Mouse (Mus musculus) erythroblast, adult 5-6 weeks (primary cell): ENCODE results near the gene Nectin4. TPM values are rescaled to one million over a fixed set of nuclear protein-coding genes. Genes with fewer than 3 reads are reported as not detected.
"Not testable (repeated sequence)": the region's sequence is repeated elsewhere in the genome, so short reads cannot be mapped to it uniquely, and the experiment has no call there.

Experiments used
- ATAC-seq: replicated peaks from 2 replicates; pipeline ENCODE4 v1.8.0; 2016; ENCODE audit warnings: moderate number of reproducible peaks, mild to moderate bottlenecking, moderate TSS enrichment, inconsistent platforms; ENCODE audit not compliant: poor library complexity, low FRiP score, severe bottlenecking
- total RNA-seq, 2 experiments: library from RNA; stranded (forward) in 1 of 2; stranded (reverse) in 1 of 2; fragments of 150-400 nt in 1 of 2; fragments of 200-764, 138-1000 nt in 1 of 2; gene quantifications; 2 replicates each; pipeline versions ENCODE4 v1.2.3 to v1.2.4; 2015 to 2017; ENCODE audit warnings: low replicate concordance in 2 of 2

Nectin4 gene
- total RNA-seq (2015; ENCODE audit: low replicate concordance) (not detected in 2 replicates), total RNA-seq (2017; ENCODE audit: low replicate concordance) (0.68 TPM in 1 of 2 replicates, not detected in the other)

DNA sequence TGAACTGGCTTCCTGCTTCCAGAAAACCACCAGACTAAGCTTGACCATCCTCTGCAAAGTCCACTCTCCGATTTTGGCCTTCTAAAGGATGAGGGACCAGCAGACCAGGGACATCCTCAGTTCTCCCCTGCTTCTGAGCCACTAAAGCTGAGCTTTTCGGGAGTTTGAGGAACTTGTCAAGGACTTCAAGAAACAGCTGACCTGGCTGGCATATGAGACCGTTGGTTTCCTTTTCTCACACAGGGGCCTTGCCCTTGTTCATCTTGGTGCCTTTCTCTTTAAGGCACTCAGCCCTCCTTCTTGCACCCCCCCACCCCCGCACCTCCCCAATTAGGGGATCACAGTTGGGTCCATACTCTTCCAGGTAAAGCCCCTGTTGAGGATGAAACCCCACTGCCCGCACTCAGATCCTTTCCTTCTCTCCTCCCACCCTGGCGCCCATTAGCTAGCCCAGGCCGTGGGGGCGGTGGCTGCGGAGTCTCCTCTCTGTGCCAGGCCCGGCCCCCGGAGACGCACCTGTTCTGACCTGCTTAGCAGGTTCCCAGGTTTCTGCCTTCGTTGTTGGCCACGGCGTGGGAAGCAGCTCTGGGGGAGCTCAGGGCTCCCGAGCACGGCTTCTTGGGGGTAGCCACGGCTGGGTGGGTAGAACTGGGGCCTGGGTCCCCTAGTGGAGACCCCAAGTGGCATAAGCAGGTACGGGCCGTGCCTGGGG is at the start of gene Nectin4:
Gene Nectin4 (plus strand): TSS at position 255 of the 712 bp plus-strand sequence.
- ATAC-seq, result no peak

GRCm38 (mm10) chr1:171320151-171320550 is 49.7 kb upstream of the Nectin4 start:
- ATAC-seq, result no peak

- ATAC-seq, result peak; percentile 78
Measured at GRCm38 (mm10) chr1:171321415-171321814, 48.5 kb upstream of the Nectin4 start.

DNA sequence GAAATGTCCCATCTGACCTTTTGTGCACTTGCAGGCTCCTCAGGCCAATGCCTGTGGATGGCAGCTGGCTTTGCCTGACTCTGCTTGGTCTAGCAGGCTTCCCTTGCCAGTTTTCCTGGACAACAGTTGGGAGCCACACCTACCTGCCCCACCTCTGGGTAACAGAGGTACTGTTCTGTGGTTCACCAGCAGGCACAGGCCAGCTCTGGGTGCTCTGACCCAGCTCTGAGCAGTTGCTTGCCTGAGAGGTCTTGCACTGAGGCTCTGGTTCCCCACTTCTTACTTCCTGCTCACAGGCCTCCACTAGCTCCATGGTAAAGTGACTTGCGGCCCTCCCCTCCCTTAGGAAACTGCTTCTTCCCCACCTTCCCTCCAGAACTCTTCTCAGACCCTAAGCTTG is 47.9 kb upstream of the Nectin4 start:
- no peak for ATAC-seq

DNA sequence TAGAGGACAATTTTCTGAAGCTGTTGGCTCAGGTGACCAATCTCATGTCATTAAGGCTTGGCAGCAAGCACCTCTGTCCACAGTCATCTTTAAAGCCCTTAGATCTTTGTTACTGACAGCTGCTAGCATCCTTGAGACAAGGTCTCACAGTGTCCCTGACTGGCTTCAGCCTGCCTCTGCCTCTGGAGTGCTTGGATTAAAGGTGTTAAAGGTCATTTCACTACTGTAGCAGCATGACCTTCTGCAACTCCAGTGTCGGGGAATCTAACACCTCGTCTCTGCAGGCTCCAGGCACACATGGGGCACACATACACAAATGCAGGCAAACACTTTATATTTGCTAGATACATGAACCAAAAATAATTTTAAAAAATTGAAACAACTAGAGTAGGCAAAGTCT is 44.3 kb upstream of the Nectin4 start:
- ATAC-seq, result no peak

GRCm38 (mm10) chr1:171326588-171326987 is 43.3 kb upstream of the Nectin4 start:
- not testable (repeated sequence) for ATAC-seq

DNA sequence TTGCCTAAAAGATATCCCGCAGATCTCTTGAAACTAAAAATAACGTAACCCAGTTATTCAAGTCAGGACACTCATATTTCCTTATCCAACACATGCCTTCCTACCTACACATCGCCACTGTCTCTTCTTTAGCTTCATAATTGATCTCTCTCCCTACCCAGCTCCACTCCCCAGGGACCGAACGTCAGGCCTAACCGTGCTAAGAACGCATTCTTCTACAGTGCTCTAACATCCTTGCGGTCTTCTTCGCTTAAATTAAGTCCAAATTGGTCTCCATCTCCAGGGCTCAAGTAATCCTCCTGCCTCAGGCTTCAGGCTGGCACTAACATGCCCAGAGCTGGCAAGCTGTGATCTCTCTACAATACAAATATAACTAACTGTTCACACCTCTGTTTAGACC is 41.7 kb upstream of the Nectin4 start:
- ATAC-seq, result peak; percentile 11; the same call in 1 of the 2 replicates

GRCm38 (mm10) chr1:171328839-171329432 is 41.0 kb upstream of the Nectin4 start, which contains the start of gene Dedd:
Dedd (plus strand) TSS chr1:171329145.
- peak; percentile 85 for ATAC-seq

DNA sequence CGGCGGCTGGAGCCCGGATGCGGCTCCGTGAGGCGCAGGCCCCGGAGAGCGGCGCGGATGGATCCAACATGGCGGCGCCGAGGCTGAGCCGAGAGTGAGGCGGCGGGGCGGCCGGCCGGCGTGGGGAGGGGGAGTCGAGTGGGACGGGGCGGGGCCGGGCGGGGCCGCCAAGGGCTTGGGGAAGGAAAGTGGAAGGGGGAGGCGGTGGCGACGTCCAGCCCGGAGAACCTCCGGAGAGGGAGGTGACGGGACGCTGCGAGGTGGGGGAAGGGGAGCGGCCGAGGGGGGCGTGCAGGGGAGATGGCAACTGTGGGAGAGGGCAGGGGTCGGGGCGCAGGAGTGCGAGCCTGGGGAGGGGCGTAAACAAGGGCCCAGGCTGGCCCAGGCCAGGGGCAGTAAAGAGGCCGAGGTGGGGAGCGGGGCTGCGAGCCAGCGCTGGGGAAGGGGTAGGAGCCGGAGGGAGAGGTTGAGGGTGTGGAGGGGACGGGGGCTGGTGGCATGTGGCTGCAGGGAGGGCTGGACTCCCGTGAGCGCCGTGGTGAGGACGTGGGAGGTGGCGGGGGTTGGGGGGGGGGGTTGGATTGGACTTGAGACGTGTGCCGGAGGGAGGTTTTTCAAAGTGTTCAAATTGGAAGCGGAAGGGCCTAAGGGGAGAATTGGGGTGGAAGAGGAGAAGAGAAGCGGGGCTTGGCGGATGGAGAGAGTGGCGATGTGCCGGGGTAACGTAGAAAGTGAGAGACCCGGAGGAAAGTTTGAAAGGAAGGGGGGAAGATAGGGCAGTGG is 40.3 kb upstream of the Nectin4 start:
- ATAC-seq, result peak; percentile 57

- no peak for ATAC-seq
Measured at GRCm38 (mm10) chr1:171330216-171330560, 39.7 kb upstream of the Nectin4 start.

- ATAC-seq, result no peak
Measured at GRCm38 (mm10) chr1:171342262-171343207, 27.4 kb upstream of the Nectin4 start.

DNA sequence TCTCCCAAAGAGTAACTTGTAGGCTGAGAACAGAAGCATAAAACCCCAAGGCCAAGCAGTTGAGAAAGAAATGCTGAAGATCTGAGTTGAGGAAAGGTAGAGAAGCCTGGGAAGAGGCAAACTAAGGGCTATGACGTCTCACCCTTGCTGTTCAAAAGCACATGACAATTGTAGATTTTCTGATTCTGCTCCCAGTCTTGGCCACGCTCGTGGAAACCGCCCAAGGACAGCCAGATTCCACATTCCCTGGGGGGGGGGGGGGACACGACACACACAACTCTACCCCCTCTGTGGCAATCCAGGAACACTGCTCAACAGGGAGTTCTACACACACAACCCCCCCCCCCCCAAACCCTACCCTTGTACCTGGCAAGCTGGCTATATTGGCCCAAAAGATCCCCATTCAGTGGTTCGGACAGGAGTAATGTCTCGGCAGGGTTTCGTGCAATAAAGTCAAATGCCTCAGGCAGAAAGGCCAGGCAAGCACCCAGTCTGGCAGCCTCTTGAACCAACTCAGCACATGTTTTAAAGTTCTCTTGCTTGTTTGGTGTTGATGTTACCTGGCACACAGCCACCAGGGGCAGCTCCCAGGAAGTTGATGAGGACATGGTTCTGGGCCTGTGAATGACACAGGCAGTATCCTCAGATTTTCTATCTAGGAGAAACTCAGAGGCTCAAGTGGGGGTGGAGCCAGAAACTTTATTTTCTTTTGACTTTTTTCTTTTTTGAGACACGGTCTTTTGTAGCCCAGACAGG is 25.8 kb upstream of the Nectin4 start:
- no peak for ATAC-seq

DNA sequence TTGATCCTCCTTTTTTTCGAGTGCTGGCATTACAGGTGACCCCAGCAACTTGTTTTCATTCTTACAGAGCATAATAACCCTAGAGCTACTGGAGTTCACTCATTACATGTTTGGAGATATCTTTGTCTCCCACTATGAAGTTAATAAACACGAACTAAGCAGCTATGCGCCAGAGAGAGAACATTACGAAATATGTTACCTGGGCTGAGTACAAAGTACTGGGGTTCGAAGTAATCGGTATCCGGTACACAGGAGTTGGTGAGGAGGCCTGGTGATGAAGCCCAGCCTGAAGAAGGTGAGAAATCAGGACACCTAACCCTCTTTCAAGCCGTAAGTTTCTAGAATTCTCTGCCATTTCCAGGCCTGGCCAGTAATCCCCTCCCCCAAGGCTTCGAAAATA is 25.2 kb upstream of the Nectin4 start:
- ATAC-seq, result no peak

- ATAC-seq, result peak; percentile 98
Measured at GRCm38 (mm10) chr1:171345225-171346094, 24.4 kb upstream of the Nectin4 start, which contains the start of the genes Nit1 and Pfdn2. Nit1 (minus strand) TSS chr1:171345646. Pfdn2 (plus strand) TSS chr1:171345670.

- ATAC-seq, result peak; percentile 35; the same call in 1 of the 2 replicates
Measured at GRCm38 (mm10) chr1:171346095-171346450, 23.8 kb upstream of the Nectin4 start.

- no peak for ATAC-seq
Measured at GRCm38 (mm10) chr1:171348665-171349064, 21.2 kb upstream of the Nectin4 start.

GRCm38 (mm10) chr1:171349210-171349609 is 20.7 kb upstream of the Nectin4 start:
- no peak for ATAC-seq

DNA sequence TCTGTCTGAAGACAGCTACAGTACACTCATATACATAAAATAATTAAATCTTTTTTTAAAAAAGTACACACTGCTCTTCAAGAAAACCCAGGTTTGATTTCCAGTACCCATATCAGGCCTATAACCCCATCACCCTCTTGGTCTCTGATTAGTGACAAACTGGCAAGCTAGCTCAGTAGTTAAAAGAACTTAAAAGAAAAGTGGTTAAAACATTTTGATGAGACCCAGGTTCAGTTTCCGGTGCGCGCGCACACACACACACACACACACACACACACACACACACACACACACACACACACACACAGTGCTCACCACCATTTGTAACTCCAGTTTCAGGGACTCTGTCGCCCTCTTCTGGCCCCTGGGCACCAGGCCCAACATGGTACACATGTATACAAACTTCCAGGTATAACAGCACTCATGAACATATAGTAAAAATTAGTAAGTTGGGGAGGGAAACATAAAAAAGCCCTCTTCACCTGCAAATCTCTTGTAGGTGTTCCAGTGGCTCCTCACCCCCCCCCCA is 14.0 kb upstream of the Nectin4 start:
- ATAC-seq, result no peak
